Mouse (Mus musculus) cortical plate, adult 2 months (tissue): ENCODE measurements at regions not wholly inside any gene's neighbourhood (a gene's known extent, or its start where the extent isn't known, plus 50 kb on each side); places are given as distances from the start of the nearest gene placed in this dataset.
A peak's percentile ranks its signal among the peaks of the same experiment; 100 is the strongest.

Experiments used
- H3K27ac ChIP-seq: fragments of 200-500 bp; 2 replicates; pipeline ENCODE4 v1.5.1; 2012; ENCODE audit warnings: low read length, control low read depth, inconsistent platforms; ENCODE audit not compliant: insufficient read depth
- H3K4me1 ChIP-seq: fragments of 200-500 bp; 2 replicates; pipeline ENCODE4 v1.6.1; 2011; ENCODE audit warnings: low read length; ENCODE audit not compliant: control insufficient read depth, insufficient read depth
- H3K4me3 ChIP-seq: fragments of 200-500 bp; 2 replicates; pipeline ENCODE4 v1.5.1; 2011; ENCODE audit warnings: mild to moderate bottlenecking, low read length, control low read depth; ENCODE audit not compliant: insufficient read depth
- CTCF ChIP-seq: fragments of 200-500 bp; IDR thresholded peaks from 2 replicates; pipeline ENCODE4 v1.5.1; 2011; ENCODE audit warnings: mild to moderate bottlenecking, control low read depth, low read length; ENCODE audit not compliant: insufficient read depth; ENCODE audit errors: extremely low read depth
- POLR2A ChIP-seq: fragments of 200-500 bp; IDR thresholded peaks from 2 replicates; pipeline ENCODE4 v1.6.1; 2011; ENCODE audit warnings: mild to moderate bottlenecking, low read length, control low read depth; ENCODE audit not compliant: insufficient read depth; ENCODE audit errors: extremely low read depth

- TF ChIP-seq POLR2A (no peak), CTCF (no peak)
- no peaks in the 10 kb centered on the region for H3K4me1 ChIP-seq
- no peak overlapping the region for H3K27ac ChIP-seq
- no peak overlapping the region for H3K4me3 ChIP-seq
Observed at GRCm38 (mm10) chr13:32422485-32422884, 83.9 kb upstream of the Gmds start.

- Histone ChIP-seq H3K27ac (no peak overlapping the region), H3K4me1 (no peaks in the 10 kb centered on the region), H3K4me3 (no peak overlapping the region)
- TF ChIP-seq CTCF (no peak), POLR2A (no peak)
Observed at GRCm38 (mm10) chr13:32419326-32419725, 80.8 kb upstream of the Gmds start.

DNA sequence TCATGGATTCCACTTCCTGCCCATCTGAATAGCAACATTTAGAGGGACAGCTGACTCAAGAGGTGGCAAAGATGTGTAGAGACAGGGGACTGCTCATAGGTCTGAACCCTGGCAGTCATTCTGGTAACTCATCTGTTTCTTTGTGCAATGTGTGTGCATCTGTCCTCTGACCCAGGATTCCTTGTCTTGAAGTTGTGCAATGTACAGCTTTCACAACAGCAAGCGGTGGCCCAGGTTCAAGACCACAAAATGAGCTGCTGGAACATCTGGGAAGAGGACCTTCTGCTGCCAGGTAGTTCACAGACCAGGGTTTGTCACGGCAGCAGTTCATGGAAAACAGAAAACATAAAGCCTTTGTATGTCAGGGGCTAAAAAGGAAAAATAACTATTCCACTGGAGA, 80.1 kb upstream of the Gmds start:
- TF ChIP-seq CTCF (no peak), POLR2A (no peak)
- no peaks in the 10 kb centered on the region for H3K4me1 ChIP-seq
- no peak overlapping the region for H3K27ac ChIP-seq
- no peak overlapping the region for H3K4me3 ChIP-seq

DNA sequence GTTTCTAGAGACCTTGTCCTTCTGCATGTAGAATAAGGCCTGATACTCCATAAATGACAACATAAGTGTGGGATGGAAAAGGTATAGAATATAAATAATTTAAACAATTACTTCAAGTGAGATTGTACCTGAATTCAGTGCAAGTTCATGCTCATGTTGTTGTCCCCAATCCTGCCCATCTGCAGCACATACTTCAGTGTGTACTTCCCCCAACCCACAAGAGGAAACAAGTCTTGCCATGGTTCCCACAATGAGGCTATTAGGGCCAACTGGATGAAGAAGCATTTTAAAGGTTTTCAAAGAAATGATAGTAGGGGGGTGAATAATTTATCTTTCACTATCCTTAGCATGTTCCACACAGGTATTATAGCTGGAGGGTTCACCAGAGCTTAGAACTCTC, 79.4 kb upstream of the Gmds start:
- TF ChIP-seq CTCF (no peak), POLR2A (no peak)
- Histone ChIP-seq H3K27ac (no peak overlapping the region), H3K4me1 (no peaks in the 10 kb centered on the region), H3K4me3 (no peak overlapping the region)

- TF ChIP-seq POLR2A, result no peak
- TF ChIP-seq CTCF, result peak; percentile 97
- Histone ChIP-seq H3K27ac (no peak overlapping the region), H3K4me3 (no peak overlapping the region), H3K4me1 (no peaks in the 10 kb centered on the region)
Observed at GRCm38 (mm10) chr13:32411287-32411935, 72.9 kb upstream of the Gmds start.

DNA sequence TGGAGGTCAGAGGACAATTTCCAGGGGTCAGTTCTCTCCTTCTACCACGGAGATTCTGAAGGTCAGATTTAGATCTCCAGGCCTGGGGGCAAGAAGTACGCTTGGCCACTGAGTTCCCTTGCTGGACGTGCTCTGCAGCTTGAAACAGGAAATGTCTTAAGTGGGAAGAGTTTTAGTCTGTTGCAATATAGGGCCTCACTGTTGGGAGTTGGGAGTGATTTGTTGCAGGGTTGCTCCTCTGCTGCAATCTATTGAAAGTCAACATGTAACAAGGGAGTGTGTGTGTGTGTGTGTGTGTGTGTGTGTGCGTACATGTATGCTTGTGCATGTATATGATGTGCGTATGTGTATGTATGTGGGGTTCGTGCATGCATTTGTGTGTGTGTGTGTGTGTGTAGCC, 71.5 kb upstream of the Gmds start:
- H3K4me1 ChIP-seq, result no peaks in the 10 kb centered on the region
- H3K4me3 ChIP-seq, result no peak overlapping the region
- no peak overlapping the region for H3K27ac ChIP-seq
- no peak for TF ChIP-seq CTCF
- TF ChIP-seq POLR2A, result no peak

DNA sequence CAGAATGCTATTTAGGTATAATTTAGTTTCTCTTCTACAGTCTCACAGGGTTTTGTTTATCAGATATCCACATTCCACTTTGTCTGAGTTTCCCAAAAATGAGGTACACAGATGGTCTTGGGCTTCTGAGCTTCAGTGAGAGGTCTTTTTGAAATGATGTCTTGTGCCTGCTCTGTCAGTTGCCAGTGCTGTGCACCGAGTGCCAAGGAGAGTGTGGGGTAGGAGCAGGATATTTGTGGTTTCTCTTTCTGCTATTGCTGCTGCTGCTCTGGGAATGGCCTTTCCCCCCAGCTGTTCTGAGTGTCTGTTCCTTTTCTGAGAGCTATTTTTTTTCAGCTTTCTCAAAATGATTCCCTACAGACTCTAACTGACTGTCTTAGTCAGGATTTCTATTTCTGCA, 60.1 kb upstream of the Gmds start:
- Histone ChIP-seq H3K4me1 (no peaks in the 10 kb centered on the region), H3K4me3 (no peak overlapping the region), H3K27ac (no peak overlapping the region)
- TF ChIP-seq CTCF (no peak), POLR2A (no peak)
